Mouse (Mus musculus): Measurements from ENCODE around the gene Fcer2a.

The Fcer2a gene

GRCm38 (mm10) chr8:3676131-3676992 lies 17.6 kb downstream of the Fcer2a start, which contains the start of gene Trappc5:
Gene Trappc5, plus strand, starts transcription at chr8:3676299.
- peak; percentile 95 to 97 for DNase-seq

GRCm38 (mm10) chr8:3674671-3675070 lies 19.3 kb downstream of the Fcer2a start:
- DNase-seq = no peak

GRCm38 (mm10) chr8:3671980-3672491 lies 21.9 kb downstream of the Fcer2a start, which contains the start of gene Fcor:
Gene Fcor, minus strand, starts transcription at chr8:3672362.
- DNase-seq = peak; percentile 95 to 98

DNA sequence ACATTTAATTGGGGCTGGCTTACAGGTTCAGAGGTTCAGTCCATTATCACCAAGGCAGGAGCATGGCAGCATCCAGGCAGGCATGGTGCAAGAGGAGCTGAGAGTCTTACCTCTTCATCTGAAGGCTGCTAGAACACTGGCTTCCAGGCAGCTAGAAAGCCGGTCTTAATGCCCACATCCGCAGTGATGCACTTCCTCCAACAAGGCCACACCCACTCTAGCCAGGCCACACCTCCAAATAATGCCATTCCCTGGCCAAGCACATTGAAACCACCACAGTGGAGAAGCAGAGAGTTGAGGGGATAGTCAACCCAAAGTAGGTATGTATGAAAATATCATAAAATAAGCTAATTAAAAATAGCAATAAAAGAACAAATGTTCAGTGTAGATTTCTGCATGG lies 23.6 kb downstream of the Fcer2a start:
- no peak for DNase-seq

- no peak for DNase-seq
Observed at GRCm38 (mm10) chr8:3665507-3665906, 28.5 kb downstream of the Fcer2a start, which contains the start of gene Mcemp1. Gene Mcemp1, plus strand, starts transcription at chr8:3665754.

- DNase-seq = no peak
Observed at GRCm38 (mm10) chr8:3664405-3664804, 29.6 kb downstream of the Fcer2a start.

- no peak for DNase-seq
Observed at GRCm38 (mm10) chr8:3660889-3661288, 33.1 kb downstream of the Fcer2a start.

- peak in 1 of 2 experiments; percentile 40 for DNase-seq
Observed at GRCm38 (mm10) chr8:3656725-3657381, 37.1 kb downstream of the Fcer2a start.

DNA sequence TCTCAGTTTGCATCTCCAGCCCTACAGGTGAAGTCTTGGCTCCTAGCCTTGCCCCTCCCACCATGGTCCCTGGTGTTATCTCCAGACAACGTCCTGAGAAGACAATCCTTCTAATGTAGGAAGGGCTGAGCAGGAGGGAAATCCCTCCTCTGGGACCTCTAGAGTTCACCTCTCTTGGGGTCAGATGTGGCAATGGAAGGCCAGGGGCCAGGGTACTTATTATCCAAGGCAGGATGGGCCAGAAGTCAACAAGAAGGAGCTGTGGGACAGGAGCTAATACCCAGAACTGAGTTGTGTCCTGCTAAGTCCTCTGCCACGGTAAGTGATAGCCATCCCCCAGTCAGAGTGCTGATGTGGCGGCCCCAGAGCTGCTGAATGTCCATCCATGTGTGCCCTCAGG lies 38.4 kb downstream of the Fcer2a start, which contains the start of gene Retn:
Gene Retn (plus strand): TSS at position 245 of the 400 bp plus-strand sequence.
- no peak for DNase-seq

DNA sequence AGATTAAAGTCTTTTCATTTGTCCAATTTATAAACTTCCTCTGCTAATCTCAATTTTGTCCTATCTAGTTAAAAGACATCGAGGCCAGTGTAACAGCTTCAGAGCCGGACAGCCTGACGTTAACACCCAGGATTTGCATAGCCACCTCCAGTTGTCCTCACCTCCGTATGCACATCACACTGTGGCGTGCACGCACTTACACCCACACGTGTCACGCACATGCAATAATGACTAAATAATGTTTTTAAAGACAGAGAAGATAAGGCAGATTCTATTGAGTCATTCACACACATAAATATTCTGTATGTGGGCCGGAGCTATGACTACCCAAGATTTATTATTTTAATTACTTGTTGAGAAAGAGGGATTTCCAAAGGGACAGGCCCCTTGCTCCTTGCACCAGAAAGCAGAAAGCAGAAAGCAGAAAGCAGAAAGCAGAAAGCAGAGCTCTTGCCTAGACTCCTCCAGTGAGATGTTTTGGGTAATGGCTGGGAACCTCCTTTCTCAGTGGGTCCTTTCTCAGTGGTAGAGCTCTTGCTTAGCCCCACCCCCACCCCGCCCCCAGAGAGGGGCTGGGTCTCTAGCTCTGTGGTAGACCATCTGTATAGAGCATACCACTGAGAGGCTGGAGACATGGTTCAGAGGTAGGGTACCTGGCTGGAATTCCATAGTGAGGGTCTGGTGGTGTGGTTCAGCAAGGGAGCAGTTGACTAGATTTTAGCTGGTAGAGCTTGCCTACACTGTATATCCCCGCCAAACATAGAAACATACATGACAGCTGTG lies 39.1 kb downstream of the Fcer2a start:
- DNase-seq = no peak

GRCm38 (mm10) chr8:3652845-3653244 lies 41.1 kb downstream of the Fcer2a start:
- DNase-seq = no peak

DNA sequence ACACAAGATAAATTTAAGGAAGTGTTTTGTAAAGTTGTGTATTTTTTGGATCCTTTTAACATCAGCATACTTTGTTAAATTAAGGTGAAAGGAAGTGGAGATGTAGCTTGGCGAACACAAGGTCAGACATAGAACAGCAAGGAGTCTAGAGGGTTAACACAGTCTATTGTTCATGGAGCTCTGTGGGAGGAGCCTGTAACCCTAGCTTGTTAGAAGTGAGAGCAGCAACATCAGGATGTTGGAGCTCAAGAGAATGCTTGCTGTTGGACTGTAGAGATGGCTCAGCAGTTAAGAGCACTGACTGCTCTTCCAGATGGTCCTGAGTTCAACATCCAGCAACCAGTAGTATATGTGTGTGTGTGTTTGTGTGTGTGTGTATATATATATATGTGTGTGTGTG lies 45.0 kb downstream of the Fcer2a start:
- DNase-seq = no peak

DNA sequence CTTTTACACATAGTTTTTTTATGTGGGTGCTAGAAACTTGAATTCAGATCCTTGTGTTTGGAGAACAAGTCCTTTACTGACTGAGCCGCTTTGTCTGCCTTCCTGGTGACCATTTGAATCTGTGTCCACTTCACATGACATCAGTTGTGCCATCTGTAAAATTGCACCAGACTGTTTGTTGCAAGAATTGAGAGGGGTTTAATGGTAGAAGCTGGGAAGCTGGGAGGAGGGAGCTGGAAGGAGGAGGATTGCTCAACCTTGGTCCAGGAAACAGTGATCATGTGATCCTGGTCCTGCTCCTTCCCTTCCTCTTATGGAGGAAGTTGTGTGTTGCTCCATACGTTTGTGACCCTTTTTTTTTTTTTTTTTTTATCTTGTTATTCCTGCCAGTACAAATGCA lies 45.7 kb downstream of the Fcer2a start:
- no peak for DNase-seq

GRCm38 (mm10) chr8:3647561-3647960 lies 46.4 kb downstream of the Fcer2a start:
- DNase-seq = no peak

GRCm38 (mm10) chr8:3646824-3647531 lies 47.0 kb downstream of the Fcer2a start:
- no peak for DNase-seq

DNA sequence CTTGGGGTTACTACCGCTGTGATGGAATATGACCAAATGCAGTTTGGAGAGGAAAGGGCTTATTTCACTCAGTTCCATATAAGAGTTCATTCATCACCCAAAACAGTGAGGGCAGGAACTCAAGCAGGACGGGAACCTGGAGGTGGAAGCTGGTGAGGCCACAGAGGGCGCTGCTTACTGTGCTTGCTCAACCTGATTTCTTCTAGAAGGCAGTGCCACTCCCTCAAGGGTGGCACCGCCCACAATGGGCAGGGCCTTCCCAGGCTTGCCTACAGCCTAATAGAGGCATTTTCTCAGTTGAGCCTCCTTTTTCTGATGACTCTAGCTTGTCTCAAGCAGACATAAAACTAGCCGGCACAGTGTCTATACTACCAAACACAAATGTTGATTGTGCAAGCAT lies 48.2 kb downstream of the Fcer2a start:
- DNase-seq = peak; percentile 41 to 47
